Mouse (Mus musculus) spleen, postnatal 10 days (tissue): ENCODE measurements around the gene Lhpp.
A peak's percentile ranks its signal among the peaks of the same experiment; 100 is the strongest.

ENCODE experiments used
- DNase-seq, 2 experiments: peaks; one replicate each; pipeline ENCODE4 v3.0.0; 2021 to 2022; ENCODE audit warnings: low spot score in 2 of 2

Lhpp gene

DNA sequence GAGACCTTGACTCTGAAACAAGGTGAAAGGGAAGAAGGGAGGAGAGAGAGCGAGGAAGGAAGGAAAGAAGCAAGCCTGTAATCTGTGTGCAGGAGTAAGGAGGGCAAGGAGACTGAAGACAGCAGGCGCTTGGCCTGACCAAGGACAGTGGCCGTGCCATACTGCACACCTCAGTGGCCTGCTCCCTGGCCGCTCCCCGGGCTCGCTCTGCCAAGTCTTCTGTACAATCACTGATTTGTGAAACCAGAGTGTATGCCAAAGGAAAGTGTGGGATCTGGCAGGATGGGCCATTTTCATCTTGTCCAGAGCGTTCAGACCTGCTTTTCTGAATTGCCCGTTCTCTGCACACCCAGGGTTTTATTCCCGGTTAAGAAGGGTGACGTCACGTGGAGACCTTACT is 70.9 kb downstream of the Lhpp start:
- no peak for DNase-seq

DNA sequence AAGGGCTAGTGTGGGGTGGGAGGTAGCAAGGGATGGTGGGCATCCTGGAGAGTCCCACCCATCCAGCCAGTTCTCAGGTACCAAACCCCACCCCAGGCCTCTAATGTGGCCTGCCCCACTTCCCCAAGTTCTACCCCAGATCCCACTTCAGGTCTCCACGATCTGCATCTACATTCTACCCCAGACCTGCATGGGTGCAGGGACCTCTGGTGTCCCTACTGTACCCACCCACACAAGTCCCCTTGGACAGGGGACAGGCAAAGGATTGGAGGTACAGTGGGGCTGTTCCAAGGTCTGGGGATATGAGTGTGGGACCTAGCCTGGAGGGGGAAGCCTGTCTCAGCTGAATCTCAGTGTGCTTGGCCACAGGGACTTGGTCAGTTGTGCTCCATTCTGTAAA is 71.4 kb downstream of the Lhpp start:
- DNase-seq = no peak

DNA sequence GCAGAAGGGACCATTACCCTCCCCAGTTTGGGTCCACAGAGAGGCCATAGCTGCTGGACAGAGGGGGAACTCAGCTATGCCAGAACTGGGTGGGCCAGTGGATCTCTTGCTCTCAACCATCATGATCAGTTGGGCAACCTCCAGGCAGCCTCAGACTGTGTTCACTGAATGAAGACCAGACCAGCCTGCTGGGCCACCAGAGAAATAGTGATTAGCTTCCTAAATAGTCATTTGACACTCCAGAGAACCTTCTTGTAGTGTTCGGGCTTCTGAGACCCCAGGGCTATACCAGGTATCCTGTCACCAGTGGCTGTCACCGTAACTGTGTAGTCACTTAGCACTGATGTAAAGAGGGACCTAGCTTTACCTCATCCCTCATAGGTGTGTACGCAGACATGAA is 71.9 kb downstream of the Lhpp start:
- DNase-seq = no peak

DNA sequence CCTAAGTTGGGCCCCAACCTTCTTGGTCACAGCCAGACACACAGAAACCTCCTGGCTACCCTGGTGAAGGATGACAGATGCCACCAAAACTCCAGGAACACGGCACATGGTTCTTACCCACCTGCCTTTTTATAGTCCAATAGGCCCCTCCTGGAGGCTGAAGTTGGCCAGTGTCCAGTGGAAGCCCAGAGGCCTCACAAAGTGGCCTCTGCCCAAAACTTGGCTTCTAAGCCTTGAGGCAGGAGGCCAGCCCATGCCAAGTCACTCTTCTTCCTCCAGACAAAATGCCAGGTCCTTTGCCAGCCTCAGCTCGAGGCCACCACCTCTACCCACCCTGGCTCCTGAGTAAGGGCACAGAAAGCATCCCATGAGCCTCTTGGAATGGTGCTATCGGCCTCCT is 72.5 kb downstream of the Lhpp start:
- no peak for DNase-seq

DNA sequence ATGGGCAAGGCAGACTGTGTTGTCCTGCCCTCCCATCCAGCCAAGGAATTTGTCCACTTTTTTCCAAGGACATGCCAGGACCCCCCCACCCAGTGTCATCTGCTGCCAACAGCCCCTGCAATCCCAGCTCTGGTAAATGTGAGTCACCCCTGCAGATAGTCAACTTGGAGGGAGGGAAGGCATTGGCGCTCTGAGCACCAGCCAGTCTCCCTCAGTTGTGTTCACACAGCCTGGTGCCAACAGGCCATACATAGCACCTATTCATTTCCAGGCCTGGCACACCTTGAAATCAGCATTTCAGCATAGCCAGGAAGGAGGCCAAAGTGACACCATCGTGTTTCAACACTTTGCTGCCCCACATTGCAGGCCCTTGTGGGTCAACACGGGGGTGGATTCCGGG is 73.5 kb downstream of the Lhpp start:
- DNase-seq = no peak

DNA sequence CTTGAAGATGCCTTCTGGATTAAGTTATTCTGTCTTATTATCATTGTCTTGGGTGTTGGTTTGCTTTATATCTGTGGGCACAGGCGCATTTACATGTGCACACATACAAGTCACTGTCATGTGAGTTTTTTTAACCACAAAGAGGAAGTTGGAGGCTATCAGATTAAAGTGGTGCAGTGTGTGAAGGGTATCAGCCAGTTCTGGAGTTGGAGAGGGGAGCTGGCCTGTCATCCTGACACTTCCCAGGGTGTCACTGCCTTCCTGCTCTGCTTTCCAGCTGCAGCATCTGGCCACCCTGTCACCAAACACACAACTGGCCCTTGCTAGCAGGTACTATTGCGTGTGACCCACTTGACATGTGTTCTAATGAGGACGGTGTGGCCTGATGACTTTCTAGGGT is 76.1 kb downstream of the Lhpp start:
- peak in 1 of 2 experiments; percentile 26 for DNase-seq

DNA sequence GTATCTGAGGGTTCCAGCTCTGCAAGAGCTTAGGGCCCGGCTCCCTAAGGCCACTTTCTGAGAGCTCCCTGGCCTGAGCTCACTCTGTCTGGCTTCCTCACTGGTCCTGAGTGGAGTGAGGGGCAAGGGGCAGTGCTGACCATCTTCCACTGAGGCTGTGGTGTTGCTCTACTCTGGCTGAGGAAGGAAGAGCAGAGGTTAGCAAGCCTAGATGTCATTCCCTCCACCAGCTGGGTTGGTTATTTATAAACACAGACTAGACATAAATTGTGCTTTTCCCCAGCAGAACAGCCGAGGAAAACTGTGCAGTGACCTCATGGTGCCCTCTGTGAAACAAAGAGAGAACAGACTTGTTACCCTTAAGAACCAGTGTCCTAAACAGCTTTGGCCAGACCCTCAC is 77.5 kb downstream of the Lhpp start:
- no peak for DNase-seq

DNA sequence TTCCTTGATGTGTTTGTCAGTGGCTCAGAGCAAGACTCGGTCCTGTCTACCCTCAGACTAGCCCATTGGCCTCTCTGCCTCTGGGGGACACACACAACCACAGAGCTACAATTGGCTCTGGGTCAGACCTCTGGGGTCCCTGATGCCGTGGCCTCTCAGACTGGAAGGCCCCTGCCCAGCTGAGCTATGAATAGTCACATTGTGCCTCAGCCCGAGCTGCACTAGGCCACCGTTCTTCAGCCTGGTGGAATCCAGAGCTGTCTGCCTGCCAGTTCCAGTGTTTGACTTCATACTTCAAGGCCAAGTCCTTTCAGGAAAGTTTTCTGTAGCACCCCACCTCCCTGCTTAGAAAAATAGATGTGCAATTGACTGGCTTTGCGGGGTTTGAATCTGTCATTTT is 78.3 kb downstream of the Lhpp start:
- DNase-seq = no peak

DNA sequence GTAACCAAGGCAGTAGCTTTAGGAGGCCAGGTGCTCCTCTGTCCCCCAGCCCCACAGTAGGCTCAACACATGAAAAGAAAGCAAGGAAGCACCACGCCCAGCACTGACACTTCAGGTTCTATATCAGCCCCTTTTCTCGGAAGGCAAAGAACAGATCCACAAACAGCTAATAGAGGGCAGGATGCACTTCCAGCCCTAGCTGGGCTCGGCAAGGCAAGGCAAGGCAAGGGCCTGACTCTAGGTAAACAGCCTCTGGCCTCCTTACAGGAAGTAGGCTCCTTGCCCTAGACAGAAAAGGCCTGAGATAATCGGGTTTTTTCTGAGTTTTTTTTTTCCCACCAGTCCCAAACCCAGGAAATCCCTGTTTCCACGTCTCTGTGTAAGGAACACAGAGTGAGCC is 79.3 kb downstream of the Lhpp start:
- no peak for DNase-seq

DNA sequence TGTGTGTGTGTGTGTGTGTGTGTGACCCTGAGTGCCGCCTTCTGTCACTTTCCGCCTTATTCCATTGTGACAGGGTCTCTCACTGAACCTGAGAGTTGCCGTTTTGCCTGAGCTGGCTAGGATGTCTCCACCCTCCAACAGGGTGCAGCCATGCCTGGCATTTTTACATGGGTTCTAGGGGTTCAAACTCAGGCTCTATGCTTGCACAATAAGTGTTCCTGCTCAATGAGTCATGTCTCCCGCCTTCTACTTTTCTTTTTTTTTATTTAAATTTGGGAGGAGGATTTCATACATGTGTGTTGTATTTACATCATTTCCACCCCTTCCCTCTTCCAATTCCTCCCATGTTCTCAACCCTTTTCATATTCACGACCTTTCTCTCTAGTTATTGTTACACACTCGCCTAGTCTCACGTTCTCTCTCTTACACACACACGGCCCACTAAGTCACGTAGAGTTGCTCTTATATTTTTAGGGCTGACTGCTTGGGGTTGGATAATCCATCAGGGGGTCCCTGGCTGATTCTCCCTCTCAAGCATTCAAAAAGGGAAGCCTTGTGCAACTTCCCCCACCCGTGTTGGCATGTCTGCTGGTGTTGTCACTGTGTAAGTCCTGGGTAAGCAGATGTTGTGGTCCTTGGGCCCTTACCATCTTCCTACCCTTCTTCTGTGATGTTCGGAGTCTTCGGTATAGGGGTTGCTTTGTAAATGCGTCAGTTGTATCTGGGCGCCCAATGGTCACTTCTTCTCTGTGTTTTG is 80.5 kb downstream of the Lhpp start:
- DNase-seq = no peak

DNA sequence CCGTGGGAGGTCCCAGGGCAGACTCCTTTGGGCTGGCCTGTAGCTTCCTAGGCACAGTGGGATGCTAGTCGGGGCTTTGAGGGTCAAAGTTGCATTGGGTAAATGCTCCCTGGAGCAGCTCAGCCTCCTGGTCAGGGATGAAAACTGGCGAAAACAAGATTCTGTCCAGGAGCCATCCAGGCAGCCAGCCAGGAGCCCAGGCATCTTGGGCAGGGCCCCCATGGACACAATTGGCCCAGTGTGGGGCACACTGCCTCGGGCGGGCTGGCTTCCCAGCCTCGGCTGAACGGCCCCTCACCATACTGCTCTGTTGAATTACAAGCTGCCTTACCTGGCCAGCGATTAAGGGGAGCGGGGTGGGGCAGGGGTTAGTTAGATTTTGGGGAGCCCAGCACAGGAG is 82.3 kb downstream of the Lhpp start:
- no peak for DNase-seq

DNA sequence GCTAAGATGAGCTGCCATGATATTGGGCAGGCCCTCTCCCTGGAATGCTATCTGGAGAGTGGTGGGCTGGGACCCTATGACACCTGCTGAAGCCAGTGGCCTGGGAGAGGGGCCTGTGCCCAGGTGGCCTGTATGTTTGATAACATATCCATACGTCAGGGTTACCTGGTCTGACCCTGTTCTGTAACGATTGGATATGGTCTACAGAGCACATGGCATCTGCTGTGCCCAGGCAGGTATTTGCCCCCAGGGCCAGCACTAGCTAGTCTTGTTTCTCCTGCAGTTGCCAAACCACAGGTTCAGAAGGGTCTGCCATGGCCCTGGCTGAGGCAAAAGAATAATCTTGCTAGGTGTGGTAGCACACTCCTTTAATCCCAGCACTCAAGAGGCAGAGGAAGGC is 83.1 kb downstream of the Lhpp start:
- no peak for DNase-seq

DNA sequence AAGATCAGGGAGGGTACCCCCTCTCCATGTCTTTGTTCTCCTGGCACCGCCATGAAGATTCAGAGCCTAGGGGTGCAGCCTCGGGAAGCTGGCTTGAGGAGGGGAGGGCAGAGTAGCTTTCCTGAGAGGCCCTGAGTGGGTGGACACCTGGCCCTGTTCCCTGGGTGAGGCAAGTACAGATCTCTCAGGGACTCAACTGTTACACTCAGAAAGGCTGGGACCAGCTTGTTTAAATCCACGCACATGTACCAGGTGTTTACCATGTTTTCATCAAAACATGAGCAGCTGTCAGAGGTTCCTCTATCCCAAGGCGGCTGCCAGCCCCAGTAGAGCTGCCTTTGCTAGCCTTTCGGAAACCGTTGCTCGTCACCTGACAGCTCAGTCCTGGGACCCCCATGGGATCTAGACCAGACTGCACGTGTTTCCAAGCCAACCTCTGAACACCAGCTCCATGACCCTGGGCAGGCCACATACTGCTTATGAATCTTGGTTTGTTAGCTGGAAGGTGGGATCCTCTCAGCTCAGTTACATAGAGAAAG is 86.9 kb downstream of the Lhpp start:
- no peak for DNase-seq

DNA sequence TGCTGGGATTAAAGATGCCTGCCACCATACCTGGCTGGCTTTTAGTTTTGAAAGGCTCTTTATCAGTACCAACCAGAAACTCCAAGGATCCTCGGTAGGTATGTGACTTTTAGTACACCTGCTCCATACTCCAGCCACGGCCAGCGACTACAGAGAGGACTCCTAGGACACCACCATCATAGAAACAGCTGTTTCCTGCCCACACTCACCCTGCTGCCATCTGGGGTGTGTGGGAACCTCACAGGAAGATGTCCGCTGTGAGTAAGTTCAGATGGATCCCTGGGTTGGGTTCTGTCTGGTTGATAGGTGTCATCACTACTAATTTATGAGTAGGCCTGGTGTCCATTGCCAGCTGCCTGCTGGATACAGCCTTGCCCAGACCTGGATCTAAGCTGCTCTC is 88.3 kb downstream of the Lhpp start:
- DNase-seq = no peak

DNA sequence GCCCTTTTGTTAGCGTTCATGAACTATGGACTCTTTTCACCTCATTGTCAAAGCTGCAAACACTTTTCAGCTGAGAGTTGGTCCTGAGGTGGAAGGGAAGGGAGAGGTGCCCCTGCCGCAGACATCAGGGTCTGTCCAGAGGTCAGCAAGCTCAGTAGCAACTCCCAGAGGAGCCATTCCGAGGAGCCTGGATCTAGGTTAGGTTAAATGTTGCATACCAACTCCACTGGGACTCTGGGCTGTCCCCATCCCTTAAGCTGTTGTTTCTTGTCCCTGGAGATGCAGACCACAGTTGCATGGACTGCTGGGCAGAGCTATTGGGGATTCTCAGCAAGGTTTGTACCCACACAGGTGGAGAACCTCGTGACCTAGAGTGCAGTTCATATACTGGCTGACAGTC is 88.7 kb downstream of the Lhpp start:
- no peak for DNase-seq

DNA sequence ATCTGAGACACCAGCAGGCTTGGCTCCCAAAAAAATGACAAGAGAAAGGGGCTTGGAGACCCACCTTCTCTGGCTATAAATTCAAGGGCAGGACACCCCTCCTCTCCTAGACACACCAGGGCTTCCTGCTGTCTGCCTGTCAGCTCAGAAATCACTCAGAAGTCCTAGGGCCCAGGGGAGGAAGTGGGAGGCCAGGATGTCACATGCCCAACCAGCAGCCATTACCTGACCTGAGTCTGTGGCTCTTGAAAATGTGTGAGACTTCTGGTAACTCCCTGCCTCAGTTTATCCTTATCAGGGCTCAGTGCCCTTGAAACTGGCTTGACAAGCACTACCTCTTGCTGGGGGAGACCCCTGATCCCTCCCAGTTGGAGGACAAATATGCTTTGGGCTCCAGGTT is 89.2 kb downstream of the Lhpp start:
- peak; percentile 17 to 26 for DNase-seq

DNA sequence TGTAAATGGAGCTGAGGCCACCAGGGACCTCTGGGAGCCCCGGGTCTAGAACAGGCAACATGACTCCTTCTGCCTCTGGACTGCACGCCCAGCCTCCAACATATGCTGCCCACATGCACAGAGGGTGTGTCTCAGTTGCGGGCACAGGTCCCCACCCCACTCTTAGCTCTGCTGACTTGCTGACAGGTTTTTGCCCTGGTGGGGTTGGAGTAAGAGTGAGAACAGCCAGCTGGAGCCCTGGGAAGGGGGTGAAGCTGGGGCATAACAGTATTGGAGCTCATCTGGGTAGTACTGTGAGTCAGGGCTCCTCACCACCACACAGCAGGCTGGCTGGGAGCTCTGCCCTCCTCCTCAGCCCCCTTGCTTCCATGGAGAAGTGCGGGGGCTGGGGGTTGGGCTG is 89.7 kb downstream of the Lhpp start:
- peak in 1 of 2 experiments; percentile 34 for DNase-seq

DNA sequence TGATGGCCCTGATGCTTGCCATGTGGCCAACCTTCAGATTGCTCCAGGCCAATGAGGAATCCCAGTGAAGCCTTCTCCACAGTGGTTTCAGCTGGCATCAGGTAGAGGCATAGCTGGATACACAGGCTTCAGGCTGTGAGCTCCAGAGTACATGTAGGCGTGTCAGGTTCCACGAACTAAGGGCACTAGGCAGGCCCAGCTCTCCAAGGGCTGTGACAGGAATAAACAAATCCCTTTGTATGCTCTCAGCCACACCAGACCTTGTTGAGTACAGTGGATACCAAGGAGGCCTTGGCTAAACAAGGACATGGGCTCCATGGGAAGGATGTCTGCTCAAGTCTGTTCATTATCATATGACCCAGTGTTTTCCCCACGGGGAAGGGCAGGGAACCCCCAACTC is 91.0 kb downstream of the Lhpp start:
- DNase-seq = no peak

DNA sequence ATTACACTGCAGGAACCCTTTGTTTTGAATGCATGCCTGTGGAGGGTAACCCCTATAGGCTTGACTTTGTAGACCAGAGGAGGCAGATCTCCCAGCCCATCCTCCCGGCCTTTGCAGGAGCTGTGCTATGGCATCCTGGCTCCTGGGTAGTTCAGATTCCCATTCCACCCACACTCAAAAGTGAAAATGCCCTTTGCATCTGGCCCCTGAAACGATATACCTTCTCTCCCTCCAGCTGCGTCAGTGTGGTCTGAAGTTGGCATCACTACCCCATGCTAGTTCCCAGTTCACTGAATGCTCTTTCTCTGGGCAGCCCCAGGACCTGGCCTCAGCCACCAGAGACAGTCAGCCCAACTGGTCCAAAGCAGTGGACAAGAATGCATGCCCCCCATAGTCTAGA is 91.6 kb downstream of the Lhpp start:
- no peak for DNase-seq

DNA sequence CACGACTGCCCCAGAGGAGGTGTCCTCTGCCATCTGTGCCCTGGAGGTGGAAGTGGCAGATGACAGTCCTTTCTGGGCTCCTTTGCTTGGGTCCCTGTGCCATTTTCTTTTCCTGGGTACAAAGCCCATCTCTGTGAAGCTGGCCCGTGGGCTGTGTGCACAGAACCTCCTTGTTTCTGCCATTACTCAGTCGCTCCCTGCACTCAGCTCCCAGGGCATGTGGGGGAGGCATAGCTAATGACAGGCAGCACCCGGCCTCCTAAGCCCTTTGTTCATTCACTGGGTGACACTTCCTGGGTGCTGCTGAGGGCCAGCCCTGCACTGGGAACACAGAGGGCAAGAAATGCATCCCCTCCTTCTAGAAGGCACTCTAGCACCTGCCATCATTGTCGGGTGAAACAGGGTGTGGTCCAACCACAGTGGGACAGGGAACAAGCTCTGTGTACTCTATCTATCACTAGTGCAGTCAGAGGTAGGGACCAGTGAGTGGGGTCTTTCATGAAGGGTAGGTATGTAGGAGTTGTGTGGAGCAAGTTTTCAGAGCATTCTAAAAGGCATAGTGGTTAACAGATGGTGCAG is 92.1 kb downstream of the Lhpp start:
- no peak for DNase-seq

DNA sequence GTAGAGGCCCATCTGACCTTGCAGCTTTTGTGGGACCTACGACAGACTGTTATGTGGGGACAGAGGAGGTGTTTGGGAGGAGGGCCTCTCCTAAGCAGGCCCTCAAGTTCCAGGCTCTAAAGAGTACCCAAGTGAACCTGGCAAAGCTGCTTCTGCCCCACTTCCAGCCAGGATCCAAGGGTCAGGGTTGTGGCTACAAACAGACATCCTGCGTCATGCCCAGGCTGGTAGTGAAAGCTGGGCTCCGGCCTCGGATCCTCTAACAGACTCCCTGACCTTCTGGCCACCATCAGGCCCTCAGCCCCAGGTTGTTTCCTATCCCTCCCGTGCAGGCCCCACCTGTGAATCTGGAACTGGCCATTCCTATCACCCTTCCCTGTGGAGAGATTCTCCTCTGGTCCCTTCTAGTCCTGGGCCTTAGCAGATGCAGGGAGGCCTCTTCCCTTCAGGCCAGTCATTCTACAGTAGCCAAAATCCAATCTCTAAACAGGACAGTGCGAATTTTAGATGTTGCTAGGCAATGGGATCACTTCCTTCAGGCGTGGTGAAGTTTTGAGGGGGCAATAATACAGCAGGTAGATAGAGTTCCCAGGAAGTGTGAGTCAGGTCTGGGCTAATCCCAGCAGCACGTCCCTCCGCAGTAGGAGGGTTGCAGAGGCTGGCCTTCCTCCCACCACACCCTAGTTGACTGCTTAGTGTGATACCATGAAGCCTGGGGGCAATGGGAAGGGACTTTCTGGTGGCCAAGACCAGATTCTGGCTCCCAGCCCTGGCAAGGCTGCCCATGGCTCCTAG is 93.3 kb downstream of the Lhpp start:
- DNase-seq = no peak

DNA sequence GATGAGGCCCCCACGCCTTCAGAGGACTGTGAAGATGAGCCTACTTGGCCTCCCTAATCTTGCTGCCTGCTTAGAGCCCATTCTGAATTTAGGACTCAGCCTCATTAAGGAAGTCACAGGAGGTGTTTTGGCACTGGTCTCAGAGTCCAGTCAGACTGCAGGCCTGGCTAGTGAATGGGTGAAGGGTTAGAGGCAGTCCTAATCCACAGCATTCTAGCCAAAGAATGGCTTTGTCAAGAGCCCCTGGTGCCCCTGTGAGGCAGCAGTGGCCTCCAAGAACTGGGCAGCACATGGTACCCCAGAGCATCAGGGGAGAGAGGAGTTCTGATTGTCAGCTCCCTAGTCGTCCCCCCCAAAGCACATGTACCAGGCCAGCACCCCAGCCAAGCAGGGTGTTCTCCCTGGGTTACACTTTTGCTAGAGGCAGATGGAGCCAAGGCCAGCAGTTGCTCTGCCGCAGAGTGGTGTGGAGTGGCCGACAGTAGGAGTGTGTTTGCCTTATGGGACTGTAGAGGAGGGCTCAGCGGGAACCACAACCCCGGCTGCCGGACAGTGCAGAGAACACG is 94.0 kb downstream of the Lhpp start:
- DNase-seq = no peak

DNA sequence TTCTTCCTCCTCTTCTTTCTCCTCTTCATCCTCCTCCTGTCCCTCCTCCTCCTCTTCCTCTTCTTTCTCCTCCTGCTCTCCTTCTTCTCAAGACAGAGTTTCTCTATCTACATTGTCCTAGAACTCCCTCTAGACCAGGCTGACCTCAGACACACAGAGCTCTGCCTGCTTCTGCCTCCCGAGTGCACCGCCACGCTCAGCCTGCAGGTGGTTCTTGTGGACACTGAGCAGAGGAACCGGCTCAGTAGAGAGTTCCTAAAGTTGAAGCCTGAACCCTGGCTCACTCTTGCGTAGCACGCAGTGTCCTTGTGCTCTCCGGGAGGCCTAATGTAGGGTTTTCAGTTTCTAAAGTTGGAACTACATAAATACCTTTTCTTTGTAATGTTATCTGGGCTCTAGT is 94.7 kb downstream of the Lhpp start:
- DNase-seq = peak; percentile 43 to 77
